Mouse (Mus musculus) layer of hippocampus, adult 9-10 months (tissue): ENCODE data around the gene Rabep2.

Source experiments
- DNase-seq: peaks from one replicate; pipeline ENCODE4 v3.0.0; 2022; ENCODE audit warnings: low spot score

Gene Rabep2

DNA sequence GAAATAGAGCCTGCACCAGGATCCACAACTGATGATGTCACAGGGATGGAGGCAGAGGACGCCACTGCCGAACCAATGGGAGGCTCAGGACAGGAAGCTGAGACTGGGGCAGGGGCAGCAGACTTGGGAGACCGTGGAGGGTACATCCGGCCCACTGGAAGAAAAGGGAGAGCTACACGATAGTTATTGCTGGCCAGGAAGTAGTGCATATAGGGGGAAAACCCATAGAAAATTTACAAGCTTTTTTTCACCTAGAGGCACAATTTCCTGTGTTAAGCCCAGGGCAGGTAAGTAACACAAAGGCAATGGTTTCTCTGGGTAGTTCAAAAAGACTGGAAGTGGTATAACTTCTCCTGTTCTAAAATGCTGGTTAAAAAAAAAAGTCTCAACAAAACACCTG is 67.9 kb downstream of the Rabep2 start:
- DNase-seq: no peak

- no peak for DNase-seq
Observed at GRCm38 (mm10) chr7:126497966-126498365, 69.4 kb downstream of the Rabep2 start.
